Comparison of ENCODE assay signal across 9 mouse cellular contexts in genomic region chr10:80281921-80282371, GRCm38 (mm10). TPM values are rescaled to one million over a fixed set of nuclear protein-coding genes. Genes with fewer than 3 reads are reported as not detected.
DNase-seq lines count a peak whose midpoint lies in the region; ATAC-seq and TF ChIP-seq lines count a peak whose summit lies in the region.
"Had no signal": no experiment of that assay in that cellular context is flagged by ENCODE, and none has a peak within 500 bp of the region (broad histone marks: within the 10 kb centered on the region; RNA-seq: fewer than 3 reads in every experiment).

No protein-coding gene starts in this region.

- no peak; the same call in 1 of the 2 replicates for TF ChIP-seq RAD21 in CH12.LX (IDR thresholded peaks at IDR 0.05; ENCODE audit: low read depth, low read length)

- no peaks in the 10 kb centered on the region for H3K79me2 ChIP-seq in CH12.LX (replicated peaks; ENCODE audit: control insufficient read depth, extremely low read depth, insufficient read depth, poor library complexity, severe bottlenecking)

- dilution Hi-C loops in CH12.LX (cut with MboI; ENCODE audit: extremely low pct_ligation_motif_present, extremely low pct_unique_long_range_greater_than_20kb, low sequenced_read_pairs), result no loop called here

- in situ Hi-C loops in CH12.LX (cut with MboI; ENCODE audit: low pct_ligation_motif_present, low pct_unique_long_range_greater_than_20kb, low sequenced_read_pairs), result no loop called here

- no peaks in the 10 kb centered on the region for H3K9me3 ChIP-seq in forebrain, embryonic 12.5 days
- no peaks in the 10 kb centered on the region for H3K9me3 ChIP-seq in forebrain, embryonic 10.5 days
- no peaks in the 10 kb centered on the region for H3K9me3 ChIP-seq in CH12.LX (replicated peaks; ENCODE audit: low read length)
- H3K9me3 ChIP-seq in heart, embryonic 14.5 days (ENCODE audit: control insufficient read depth, low read length), result no peaks in the 10 kb centered on the region
- H3K9me3 ChIP-seq in limb, embryonic 10.5 days (replicated peaks), result no peaks in the 10 kb centered on the region
- H3K9me3 ChIP-seq: liver, embryonic 13.5 days had no signal

- 86% methylated on average over 8 of the region's 8 CpGs for WGBS in forebrain, embryonic 12.5 days
- WGBS in forebrain, embryonic 10.5 days, result 80% methylated on average over 8 of the region's 8 CpGs
- 65% methylated on average over 8 of the region's 8 CpGs for WGBS in heart, embryonic 14.5 days
- 87% methylated on average over 8 of the region's 8 CpGs for WGBS in limb, embryonic 10.5 days

- peaks cover 4% of the 10 kb centered on the region; the same call in 1 of the 2 replicates for H3K4me1 ChIP-seq in forebrain, embryonic 12.5 days
- 0 out of 2 replicates have a peak, but pooled peaks cover 1% of the 10 kb centered on the region for H3K4me1 ChIP-seq in forebrain, embryonic 10.5 days
- peaks cover 56 to 83% of the 10 kb centered on the region in 2 experiments for H3K4me1 ChIP-seq in CH12.LX (ENCODE audit: control insufficient read depth in 1 of 2, insufficient read depth in 2 of 2)
- H3K4me1 ChIP-seq in heart, embryonic 14.5 days (ENCODE audit: control insufficient read depth in 2 of 2, insufficient read depth in 2 of 2, low read length in 2 of 2), result peaks cover 15 to 23% of the 10 kb centered on the region in 2 experiments
- peaks cover 12% of the 10 kb centered on the region; the same call in 1 of the 2 replicates for H3K4me1 ChIP-seq in limb, embryonic 10.5 days

- no peaks in the 10 kb centered on the region for H3K27me3 ChIP-seq in forebrain, embryonic 12.5 days
- no peaks in the 10 kb centered on the region for H3K27me3 ChIP-seq in forebrain, embryonic 10.5 days (ENCODE audit: poor library complexity, severe bottlenecking)
- no peaks in the 10 kb centered on the region for H3K27me3 ChIP-seq in CH12.LX (replicated peaks)
- no peaks in the 10 kb centered on the region for H3K27me3 ChIP-seq in heart, embryonic 14.5 days (ENCODE audit: control insufficient read depth, insufficient read depth, low read length)
- H3K27me3 ChIP-seq in limb, embryonic 10.5 days (ENCODE audit: low read depth, poor library complexity, severe bottlenecking), result no peaks in the 10 kb centered on the region
- H3K27me3 ChIP-seq: liver, embryonic 13.5 days had no signal

- DNase-seq in forebrain, embryonic 10.5 days (ENCODE audit: extremely low spot score, low spot score), result no peak
- peak; percentile 87 for DNase-seq in CH12.LX (ENCODE audit: extremely low read depth)
- DNase-seq in limb, embryonic 10.5 days (ENCODE audit: low spot score), result no peak
- peak; percentile 74 for DNase-seq in yolk sac, embryonic 10.5 days (ENCODE audit: low spot score)
- DNase-seq in left cerebral cortex, adult 8-10 months (ENCODE audit: low spot score in 2 of 2), result no peak
- no peak for DNase-seq in thymus, postnatal 14 days
- DNase-seq: liver, embryonic 13.5 days had no signal

- H3K4me2 ChIP-seq in forebrain, embryonic 12.5 days, result no peak overlapping the region
- peak overlapping the region; percentile 35 for H3K4me2 ChIP-seq in CH12.LX (ENCODE audit: insufficient read depth, low read depth, poor library complexity, severe bottlenecking)
- no peak overlapping the region for H3K4me2 ChIP-seq in heart, embryonic 14.5 days (ENCODE audit: low read length)
- H3K4me2 ChIP-seq: liver, embryonic 13.5 days had no signal

- H3K9ac ChIP-seq in forebrain, embryonic 12.5 days, result peak overlapping the region; percentile 36; the same call in 1 of the 2 replicates
- peak overlapping the region; percentile 33; the same call in 1 of the 2 replicates for H3K9ac ChIP-seq in CH12.LX (ENCODE audit: insufficient read depth, low read depth)
- H3K9ac ChIP-seq in heart, embryonic 14.5 days (ENCODE audit: low read length), result peak overlapping the region; percentile 36; the same call in 1 of the 2 replicates
- H3K9ac ChIP-seq: liver, embryonic 13.5 days had no signal

- no peak for TF ChIP-seq CTCF in CH12.LX (conservative IDR thresholded peaks at IDR 0.05 in 1 of 2, IDR thresholded peaks at IDR 0.05 in 1 of 2; ENCODE audit: low read depth in 2 of 2, low read length in 2 of 2)

- ATAC-seq in forebrain, embryonic 12.5 days (ENCODE audit: low FRiP score), result no peak
- ATAC-seq in heart, embryonic 14.5 days (ENCODE audit: insufficient number of reproducible peaks, insufficient read depth, low FRiP score, low read depth), result no peak

- peaks cover 98% of the 10 kb centered on the region for H3K36me3 ChIP-seq in forebrain, embryonic 12.5 days (replicated peaks)
- H3K36me3 ChIP-seq in forebrain, embryonic 10.5 days (replicated peaks), result peaks cover 99% of the 10 kb centered on the region
- peaks cover 74 to 94% of the 10 kb centered on the region in 2 experiments for H3K36me3 ChIP-seq in CH12.LX (replicated peaks in 1 of 2; ENCODE audit: control insufficient read depth in 1 of 2, insufficient read depth in 1 of 2, low read length in 1 of 2)
- peaks cover 100% of the 10 kb centered on the region for H3K36me3 ChIP-seq in heart, embryonic 14.5 days (ENCODE audit: control insufficient read depth, insufficient read depth, low read length)
- H3K36me3 ChIP-seq in limb, embryonic 10.5 days, result peaks cover 99% of the 10 kb centered on the region

- no peak overlapping the region for H3K27ac ChIP-seq in forebrain, embryonic 12.5 days
- H3K27ac ChIP-seq in forebrain, embryonic 10.5 days, result no peak overlapping the region
- H3K27ac ChIP-seq in CH12.LX (ENCODE audit: insufficient read depth, low read depth), result peak overlapping the region; percentile 91
- peak overlapping the region; percentile 50 to 71 for H3K27ac ChIP-seq in heart, embryonic 14.5 days (replicated peaks in 1 of 2; ENCODE audit: control insufficient read depth in 1 of 2, insufficient read depth in 1 of 2, low read depth in 2 of 2, low read length in 2 of 2)
- H3K27ac ChIP-seq in limb, embryonic 10.5 days, result 0 out of 2 replicates have a peak overlapping the region, but pooled peaks have one; percentile 15
- H3K27ac ChIP-seq: liver, embryonic 13.5 days had no signal

- no peak for TF ChIP-seq POLR2A in CH12.LX (IDR thresholded peaks at IDR 0.05; ENCODE audit: low read depth, low read length)

- H3K4me3 ChIP-seq in forebrain, embryonic 12.5 days (replicated peaks), result no peak overlapping the region
- no peak overlapping the region for H3K4me3 ChIP-seq in forebrain, embryonic 10.5 days
- no peak overlapping the region for H3K4me3 ChIP-seq in CH12.LX (replicated peaks in 1 of 3; ENCODE audit: low read depth in 2 of 3, low read length in 2 of 3, poor library complexity in 1 of 3)
- no peak overlapping the region for H3K4me3 ChIP-seq in heart, embryonic 14.5 days (ENCODE audit: control insufficient read depth in 1 of 2, insufficient read depth in 1 of 2, low read depth in 1 of 2, low read length in 2 of 2)
- H3K4me3 ChIP-seq in limb, embryonic 10.5 days, result no peak overlapping the region
- H3K4me3 ChIP-seq: liver, embryonic 13.5 days had no signal

- TF ChIP-seq EP300 in CH12.LX (IDR thresholded peaks at IDR 0.05; ENCODE audit: low read length), result peak; percentile 28; the same call in 1 of the 2 replicates

RNA-seq across cellular contexts. Expression of gene Rps15, which starts 10.3 kb away (rescaled TPM):
- polyA plus RNA-seq in forebrain, embryonic 12.5 days (2016; fragmentation: Nextera tagmentation; extraction: Ambion mirVana), result 708 and 760 TPM in 2 replicates
- 1,138 and 1,144 TPM in 2 replicates for polyA plus RNA-seq in forebrain, embryonic 10.5 days (2016; fragmentation: Nextera tagmentation; extraction: Ambion mirVana)
- 4,610 and 5,342 TPM in 2 replicates for total RNA-seq in CH12.LX (2012; rRNA removed)
- 2,343 and 2,739 TPM in 2 replicates for total RNA-seq in CH12.LX (2014; rRNA removed)
- polyA plus RNA-seq in CH12.LX (2012; ENCODE audit: insufficient read length, low read depth), result 2,279 and 2,754 TPM in 2 replicates
- 648 and 723 TPM in 2 replicates for polyA plus RNA-seq in heart, embryonic 14.5 days (2014; fragmentation: Nextera tagmentation; extraction: Ambion mirVana)
- polyA plus RNA-seq in limb, embryonic 10.5 days (2016; fragmentation: Nextera tagmentation; extraction: Ambion mirVana), result 1,092 and 1,255 TPM in 2 replicates
- 1,000 to 10,000 TPM in 1 of 4 experiments, 100 to 1,000 TPM in 3; 922 to 1,007 (median 961) TPM for total RNA-seq in left cerebral cortex, adult 8-10 months (2022)

RNA-seq across cellular contexts. Expression of gene Apc2, which starts 13.8 kb away (rescaled TPM):
- polyA plus RNA-seq in forebrain, embryonic 12.5 days (2016; fragmentation: Nextera tagmentation; extraction: Ambion mirVana), result 144 and 165 TPM in 2 replicates
- 19.4 and 27.0 TPM in 2 replicates for polyA plus RNA-seq in forebrain, embryonic 10.5 days (2016; fragmentation: Nextera tagmentation; extraction: Ambion mirVana)
- total RNA-seq in CH12.LX (2012; rRNA removed), result 0.13 TPM in 2 replicates
- total RNA-seq in CH12.LX (2014; rRNA removed), result not detected in 2 replicates
- polyA plus RNA-seq in CH12.LX (2012; ENCODE audit: insufficient read length, low read depth), result 0.04 and 0.07 TPM in 2 replicates
- polyA plus RNA-seq in heart, embryonic 14.5 days (2014; fragmentation: Nextera tagmentation; extraction: Ambion mirVana), result 0.78 and 1.4 TPM in 2 replicates
- polyA plus RNA-seq in limb, embryonic 10.5 days (2016; fragmentation: Nextera tagmentation; extraction: Ambion mirVana), result 0.90 and 2.9 TPM in 2 replicates
- total RNA-seq in left cerebral cortex, adult 8-10 months (2022), result 100 to 1,000 TPM; 107 to 125 (median 116) TPM

RNA-seq across cellular contexts. Expression of gene Dazap1, which starts 20.7 kb away (rescaled TPM):
- 65.1 and 69.7 TPM in 2 replicates for polyA plus RNA-seq in forebrain, embryonic 12.5 days (2016; fragmentation: Nextera tagmentation; extraction: Ambion mirVana)
- polyA plus RNA-seq in forebrain, embryonic 10.5 days (2016; fragmentation: Nextera tagmentation; extraction: Ambion mirVana), result 48.2 and 52.3 TPM in 2 replicates
- total RNA-seq in CH12.LX (2012; rRNA removed) (162 and 172 TPM in 2 replicates), CH12.LX (2014; rRNA removed) (180 and 187 TPM in 2 replicates)
- polyA plus RNA-seq in CH12.LX (2012; ENCODE audit: insufficient read length, low read depth), result 236 and 252 TPM in 2 replicates
- polyA plus RNA-seq in heart, embryonic 14.5 days (2014; fragmentation: Nextera tagmentation; extraction: Ambion mirVana), result 25.0 and 27.5 TPM in 2 replicates
- polyA plus RNA-seq in limb, embryonic 10.5 days (2016; fragmentation: Nextera tagmentation; extraction: Ambion mirVana), result 61.2 and 66.2 TPM in 2 replicates
- total RNA-seq in left cerebral cortex, adult 8-10 months (2022), result 10 to 100 TPM; 76.4 to 90.1 (median 83.5) TPM

RNA-seq across cellular contexts. Expression of gene Gamt, which starts 21.1 kb away (rescaled TPM):
- 15.9 and 19.0 TPM in 2 replicates for polyA plus RNA-seq in forebrain, embryonic 12.5 days (2016; fragmentation: Nextera tagmentation; extraction: Ambion mirVana)
- polyA plus RNA-seq in forebrain, embryonic 10.5 days (2016; fragmentation: Nextera tagmentation; extraction: Ambion mirVana), result 18.3 and 19.1 TPM in 2 replicates
- 0.30 and 0.38 TPM in 2 replicates for total RNA-seq in CH12.LX (2012; rRNA removed)
- 0.24 TPM in 1 of 2 replicates, not detected in the other for total RNA-seq in CH12.LX (2014; rRNA removed)
- 0.42 TPM in 1 of 2 replicates, not detected in the other for polyA plus RNA-seq in CH12.LX (2012; ENCODE audit: insufficient read length, low read depth)
- polyA plus RNA-seq in heart, embryonic 14.5 days (2014; fragmentation: Nextera tagmentation; extraction: Ambion mirVana), result 60.3 and 61.5 TPM in 2 replicates
- polyA plus RNA-seq in limb, embryonic 10.5 days (2016; fragmentation: Nextera tagmentation; extraction: Ambion mirVana), result 14.4 and 18.4 TPM in 2 replicates
- 10 to 100 TPM; 28.8 to 33.6 (median 31.1) TPM for total RNA-seq in left cerebral cortex, adult 8-10 months (2022)

RNA-seq across cellular contexts. Expression of gene Ndufs7, which starts 33.0 kb away (rescaled TPM):
- polyA plus RNA-seq in forebrain, embryonic 12.5 days (2016; fragmentation: Nextera tagmentation; extraction: Ambion mirVana), result 201 and 216 TPM in 2 replicates
- polyA plus RNA-seq in forebrain, embryonic 10.5 days (2016; fragmentation: Nextera tagmentation; extraction: Ambion mirVana), result 309 and 314 TPM in 2 replicates
- total RNA-seq in CH12.LX (2012; rRNA removed) (248 and 282 TPM in 2 replicates), CH12.LX (2014; rRNA removed) (124 and 154 TPM in 2 replicates)
- 222 and 228 TPM in 2 replicates for polyA plus RNA-seq in CH12.LX (2012; ENCODE audit: insufficient read length, low read depth)
- 721 and 734 TPM in 2 replicates for polyA plus RNA-seq in heart, embryonic 14.5 days (2014; fragmentation: Nextera tagmentation; extraction: Ambion mirVana)
- polyA plus RNA-seq in limb, embryonic 10.5 days (2016; fragmentation: Nextera tagmentation; extraction: Ambion mirVana), result 311 and 345 TPM in 2 replicates
- 100 to 1,000 TPM; 214 to 225 (median 218) TPM for total RNA-seq in left cerebral cortex, adult 8-10 months (2022)

Comparison
In these comparisons a context has a peak if more than half of its experiments do, and no peak if none do; other contexts are left out.
1. H3K27ac ChIP-seq: peak in CH12.LX (single experiment), heart, embryonic 14.5 days (2 of 2) and limb, embryonic 10.5 days (single experiment); none in forebrain, embryonic 12.5 days (single experiment) and forebrain, embryonic 10.5 days (single experiment).
2. DNase-seq: peak in CH12.LX (single experiment) and yolk sac, embryonic 10.5 days (single experiment); none in forebrain, embryonic 10.5 days (single experiment), limb, embryonic 10.5 days (single experiment), left cerebral cortex, adult 8-10 months (0 of 2) and thymus, postnatal 14 days (single experiment).
3. Peak in every context shown above with its lines, with median percentiles within 50 percentile points of each other: H3K9ac ChIP-seq.